Mouse (Mus musculus) midbrain, embryonic 16.5 days (tissue): Measurements from ENCODE around the gene 1700012P22Rik. TPM values are rescaled to one million over a fixed set of nuclear protein-coding genes. Genes with fewer than 3 reads are reported as not detected.

Source experiments
- ATAC-seq: fragments of 200-750 bp; cut with Nextera tagmentation; 2 replicates; pipeline ENCODE4 v1.8.0; 2017; ENCODE audit warnings: moderate TSS enrichment
- H3K27ac ChIP-seq: fragments of 300-500 bp; sonication (generic); 2 replicates; pipeline ENCODE4 v1.5.1; 2014; ENCODE audit warnings: mild to moderate bottlenecking, low read length, mixed read lengths
- H3K27me3 ChIP-seq: fragments of 300-500 bp; sonication (generic); 2 replicates; pipeline ENCODE4 v1.6.1; 2014; ENCODE audit warnings: low read depth, low read length, mixed read lengths; ENCODE audit not compliant: control insufficient read depth, insufficient read depth
- H3K36me3 ChIP-seq: fragments of 300-500 bp; sonication (generic); 2 replicates; pipeline ENCODE4 v1.6.1; 2014; ENCODE audit warnings: mild to moderate bottlenecking, low read length, moderate library complexity, mixed read lengths; ENCODE audit not compliant: control insufficient read depth, insufficient read depth
- H3K4me1 ChIP-seq: fragments of 300-500 bp; sonication (generic); 2 replicates; pipeline ENCODE4 v1.6.1; 2014; ENCODE audit warnings: mild to moderate bottlenecking, low read length, mixed read lengths; ENCODE audit not compliant: control insufficient read depth, insufficient read depth
- H3K4me2 ChIP-seq: fragments of 300-500 bp; sonication (generic); 2 replicates; pipeline ENCODE4 v1.6.1; 2014; ENCODE audit warnings: mild to moderate bottlenecking, low read length, mixed read lengths
- H3K4me3 ChIP-seq: fragments of 300-500 bp; sonication (generic); 2 replicates; pipeline ENCODE4 v1.5.1; 2014; ENCODE audit warnings: low read depth, mild to moderate bottlenecking, low read length, moderate library complexity, mixed read lengths
- H3K9ac ChIP-seq: fragments of 300-500 bp; sonication (generic); 2 replicates; pipeline ENCODE4 v1.6.1; 2014; ENCODE audit warnings: low read depth, low read length, mixed read lengths
- H3K9me3 ChIP-seq: fragments of 300-500 bp; sonication (generic); replicated peaks from 2 replicates; pipeline ENCODE4 v1.6.1; 2014; ENCODE audit warnings: mild to moderate bottlenecking, low read length, mixed read lengths; ENCODE audit not compliant: control insufficient read depth, poor library complexity, severe bottlenecking
- WGBS: fragments of 180-500 bp; shearing (Covaris S2); extraction: QIAGEN DNeasy Blood & Tissue Kit; methylation state at CpG from one replicate; pipeline ENCODE4 v1.1.7; 2014; 5-methylcytosine and 5-hydroxymethylcytosine counted together
- polyA plus RNA-seq: library from polyadenylated mRNA; unstranded; fragments of >200 nt; fragmentation: Nextera tagmentation; extraction: Ambion mirVana; gene quantifications from 2 replicates; pipeline ENCODE4 v1.2.1, GENCODE M21; 2015

The 1700012P22Rik gene
- 0.38 TPM in 1 of 2 replicates, not detected in the other for polyA plus RNA-seq

DNA sequence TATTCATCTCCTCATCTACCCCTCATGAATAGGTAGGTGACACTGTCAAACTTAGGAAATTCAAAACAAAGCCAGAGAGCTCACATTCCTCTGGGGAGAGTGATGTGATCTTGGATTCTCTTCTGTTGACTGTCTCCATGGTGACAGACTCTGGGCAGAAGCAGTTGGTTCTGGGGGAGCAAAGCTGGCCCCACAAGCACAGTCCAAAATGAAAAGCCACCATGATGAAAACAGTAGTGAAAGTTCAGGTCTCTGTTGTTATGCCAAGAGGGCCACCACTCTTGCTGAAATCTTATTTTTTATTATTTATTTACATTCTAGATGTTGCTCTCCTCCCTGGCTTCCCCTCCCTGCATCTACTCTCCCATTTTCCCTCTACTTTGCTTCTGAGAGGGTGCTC lies at the start of gene 1700012P22Rik:
TSS of gene 1700012P22Rik (minus strand) at position 101 of the 400 bp plus-strand sequence.
- Histone ChIP-seq H3K4me3 (no peak within 1 kb of the TSS), H3K4me1 (no peaks in the 10 kb centered on the region), H3K9me3 (peaks cover 27% of the 10 kb centered on the region), H3K27ac (no peak within 1 kb of the TSS), H3K9ac (no peak within 1 kb of the TSS), H3K27me3 (no peaks in the 10 kb centered on the region), H3K4me2 (no peak within 1 kb of the TSS), H3K36me3 (no peaks in the 10 kb centered on the region)
- ATAC-seq: no peak

DNA sequence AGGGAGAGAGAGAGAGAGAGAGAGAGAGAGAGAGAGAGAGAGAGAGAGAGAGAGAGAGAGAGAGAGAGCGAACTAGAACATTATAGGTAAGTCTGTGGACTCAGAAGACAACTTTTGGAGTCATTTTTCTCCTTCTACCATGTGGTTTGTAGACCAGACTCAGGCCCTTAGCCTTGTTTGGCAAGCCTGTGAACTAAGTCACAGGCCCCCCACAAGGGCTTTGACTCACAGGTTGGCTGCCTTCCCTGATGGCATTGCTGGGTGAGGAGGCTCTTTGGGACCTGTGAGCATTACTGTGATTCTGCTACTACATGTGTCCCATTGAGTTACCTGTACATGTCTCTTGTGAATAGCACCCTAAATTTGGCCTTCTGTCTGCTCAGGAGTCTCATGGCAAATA lies 29.5 kb upstream of the 1700012P22Rik start:
- 57% methylated on average over 1 of the region's 1 CpGs for WGBS
- H3K9ac ChIP-seq: no peak overlapping the region
- no peak for ATAC-seq
- H3K9me3 ChIP-seq: peaks cover 22% of the 10 kb centered on the region; the same call in 1 of the 2 replicates
- no peaks in the 10 kb centered on the region for H3K27me3 ChIP-seq
- no peak overlapping the region for H3K27ac ChIP-seq
- no peaks in the 10 kb centered on the region for H3K4me1 ChIP-seq
- H3K4me2 ChIP-seq: no peak overlapping the region
- H3K36me3 ChIP-seq: no peaks in the 10 kb centered on the region
- H3K4me3 ChIP-seq: no peak overlapping the region

DNA sequence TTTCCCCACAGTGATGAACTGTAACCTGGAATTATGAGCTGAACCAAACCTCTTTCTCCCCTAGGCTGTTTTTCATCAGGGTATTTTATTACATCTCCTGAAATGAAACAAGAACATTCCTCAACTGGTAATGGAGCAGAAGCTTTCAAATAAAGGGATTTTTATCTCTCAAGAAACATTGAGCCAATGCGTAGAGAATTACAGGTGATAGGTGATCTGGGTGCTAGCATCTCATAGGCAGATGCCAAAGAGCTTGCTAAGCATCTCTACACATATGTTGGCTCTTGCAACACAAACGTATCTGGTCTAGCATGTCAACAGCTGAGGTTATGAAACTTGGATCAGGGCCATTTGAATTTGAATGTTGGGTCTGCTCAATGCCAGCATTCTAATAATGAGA lies 26.6 kb upstream of the 1700012P22Rik start:
- no peaks in the 10 kb centered on the region for H3K36me3 ChIP-seq
- 84% methylated on average over 2 of the region's 2 CpGs for WGBS
- H3K4me1 ChIP-seq: no peaks in the 10 kb centered on the region
- no peaks in the 10 kb centered on the region for H3K27me3 ChIP-seq
- H3K9ac ChIP-seq: no peak overlapping the region
- H3K9me3 ChIP-seq: peaks cover 34% of the 10 kb centered on the region
- no peak for ATAC-seq
- H3K27ac ChIP-seq: no peak overlapping the region
- H3K4me3 ChIP-seq: no peak overlapping the region
- no peak overlapping the region for H3K4me2 ChIP-seq

- ATAC-seq: no peak
- no peaks in the 10 kb centered on the region for H3K4me1 ChIP-seq
- H3K4me3 ChIP-seq: no peak within 1 kb of the TSS
- H3K27ac ChIP-seq: no peak within 1 kb of the TSS
- H3K9me3 ChIP-seq: peaks cover 39% of the 10 kb centered on the region
- WGBS: 85% methylated on average over 3 of the region's 3 CpGs
- no peaks in the 10 kb centered on the region for H3K36me3 ChIP-seq
- no peak within 1 kb of the TSS for H3K4me2 ChIP-seq
- H3K9ac ChIP-seq: no peak within 1 kb of the TSS
- H3K27me3 ChIP-seq: no peaks in the 10 kb centered on the region
These were observed 25.1 kb upstream of the 1700012P22Rik start, which contains the start of gene Aadacl3 for GRCm38 (mm10) chr4:144463656-144464055. TSS of gene Aadacl3 (minus strand) at chr4:144463756.

DNA sequence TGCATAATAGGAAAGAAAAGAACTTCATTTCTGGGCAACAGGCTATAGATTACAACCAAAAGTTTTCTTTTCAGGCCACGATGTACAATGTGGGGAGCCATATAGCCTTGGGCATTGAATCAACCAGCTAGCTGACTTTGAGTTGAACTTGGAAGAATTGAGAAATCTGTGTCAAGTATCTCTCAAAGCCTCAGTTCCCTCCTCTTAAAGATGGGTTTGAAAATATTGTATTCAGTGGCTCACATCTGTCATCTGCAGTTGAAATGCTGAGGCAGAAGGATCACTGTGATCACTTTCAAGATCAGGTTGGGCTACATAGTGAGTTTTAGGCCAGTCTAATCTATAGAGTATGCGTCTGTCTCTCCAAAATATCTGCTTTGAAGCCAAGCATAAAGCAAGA lies 14.6 kb upstream of the 1700012P22Rik start, which contains the start of gene Gm9944:
TSS of gene Gm9944 (minus strand) at position 101 of the 400 bp plus-strand sequence.
- H3K4me3 ChIP-seq: no peak within 1 kb of the TSS
- H3K27me3 ChIP-seq: no peaks in the 10 kb centered on the region
- no peak for ATAC-seq
- no peaks in the 10 kb centered on the region for H3K4me1 ChIP-seq
- H3K9me3 ChIP-seq: peaks cover 36% of the 10 kb centered on the region
- H3K9ac ChIP-seq: no peak within 1 kb of the TSS
- no peak within 1 kb of the TSS for H3K27ac ChIP-seq
- 66% methylated on average over 2 of the region's 2 CpGs for WGBS
- no peaks in the 10 kb centered on the region for H3K36me3 ChIP-seq
- H3K4me2 ChIP-seq: no peak within 1 kb of the TSS

DNA sequence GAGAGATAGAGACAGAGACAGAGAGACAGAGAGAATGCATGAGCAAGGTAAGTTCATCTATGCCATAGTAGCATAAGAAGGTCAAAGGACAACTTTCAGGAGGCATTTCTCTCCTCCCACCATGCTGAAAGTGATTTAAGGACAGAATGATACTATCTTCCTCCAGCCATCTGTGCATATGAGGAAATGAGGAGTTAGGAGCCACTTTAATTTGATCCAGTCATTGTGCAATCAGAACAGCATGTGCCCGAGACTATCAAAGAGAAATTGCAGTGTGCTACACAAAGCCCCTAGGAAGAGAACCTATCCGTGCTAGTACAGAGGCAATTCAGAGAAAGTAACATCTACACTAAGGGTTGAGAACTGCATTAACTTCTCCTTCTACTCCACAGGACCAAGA lies 10.0 kb upstream of the 1700012P22Rik start:
- H3K4me3 ChIP-seq: no peak overlapping the region
- ATAC-seq: no peak
- H3K36me3 ChIP-seq: no peaks in the 10 kb centered on the region
- H3K4me2 ChIP-seq: no peak overlapping the region
- peaks cover 18% of the 10 kb centered on the region; the same call in 1 of the 2 replicates for H3K9me3 ChIP-seq
- no peaks in the 10 kb centered on the region for H3K27me3 ChIP-seq
- H3K9ac ChIP-seq: no peak overlapping the region
- H3K27ac ChIP-seq: no peak overlapping the region
- WGBS: 82% methylated on average over 2 of the region's 2 CpGs
- H3K4me1 ChIP-seq: no peaks in the 10 kb centered on the region

GRCm38 (mm10) chr4:144441582-144441981 lies 3.0 kb upstream of the 1700012P22Rik start:
- no peaks in the 10 kb centered on the region for H3K36me3 ChIP-seq

GRCm38 (mm10) chr4:144441095-144441494 lies 2.5 kb upstream of the 1700012P22Rik start:
- Histone ChIP-seq H3K36me3 (no peaks in the 10 kb centered on the region), H3K27me3 (no peaks in the 10 kb centered on the region), H3K27ac (no peak overlapping the region), H3K4me1 (no peaks in the 10 kb centered on the region), H3K9me3 (peaks cover 31% of the 10 kb centered on the region), H3K9ac (no peak overlapping the region), H3K4me2 (no peak overlapping the region), H3K4me3 (no peak overlapping the region)
- WGBS: 91% methylated on average over 4 of the region's 4 CpGs
- no peak for ATAC-seq

More at GRCm38 (mm10) chr4:144441582-144441981, 3.0 kb upstream of the 1700012P22Rik start:
- peaks cover 30% of the 10 kb centered on the region for H3K9me3 ChIP-seq
- no peaks in the 10 kb centered on the region for H3K27me3 ChIP-seq
- H3K4me3 ChIP-seq: no peak overlapping the region
- no peak overlapping the region for H3K27ac ChIP-seq
- H3K4me1 ChIP-seq: no peaks in the 10 kb centered on the region
- no peak overlapping the region for H3K4me2 ChIP-seq
- 78% methylated on average over 1 of the region's 1 CpGs for WGBS
- no peak for ATAC-seq
- H3K9ac ChIP-seq: no peak overlapping the region

DNA sequence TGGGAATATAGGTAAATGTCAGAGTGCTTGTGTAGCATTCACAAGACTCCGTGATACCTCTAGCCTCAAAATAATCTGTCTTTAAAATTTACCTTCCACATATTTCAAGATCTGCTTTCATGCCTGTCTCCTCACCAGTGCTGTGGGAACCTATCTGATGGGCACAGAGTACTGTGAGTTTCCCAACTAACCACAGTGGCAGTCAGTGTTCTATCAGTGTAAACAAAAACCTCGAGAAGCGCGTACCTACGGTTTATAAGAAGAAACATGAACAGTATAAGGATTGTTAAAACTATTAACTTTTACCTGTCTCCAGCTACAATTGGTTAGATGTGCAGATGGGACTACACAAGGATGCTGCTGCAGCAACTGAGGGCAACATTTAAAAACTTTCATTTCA lies 5.4 kb downstream of the 1700012P22Rik start:
- ATAC-seq: no peak
- Histone ChIP-seq H3K9ac (no peak overlapping the region), H3K4me1 (no peaks in the 10 kb centered on the region), H3K4me2 (no peak overlapping the region), H3K27ac (no peak overlapping the region), H3K36me3 (no peaks in the 10 kb centered on the region), H3K4me3 (no peak overlapping the region), H3K27me3 (no peaks in the 10 kb centered on the region), H3K9me3 (peaks cover 33% of the 10 kb centered on the region)
- WGBS: 91% methylated on average over 5 of the region's 5 CpGs
